Mouse (Mus musculus): ENCODE results near the gene Kcnmb4.

The Kcnmb4 gene

DNA sequence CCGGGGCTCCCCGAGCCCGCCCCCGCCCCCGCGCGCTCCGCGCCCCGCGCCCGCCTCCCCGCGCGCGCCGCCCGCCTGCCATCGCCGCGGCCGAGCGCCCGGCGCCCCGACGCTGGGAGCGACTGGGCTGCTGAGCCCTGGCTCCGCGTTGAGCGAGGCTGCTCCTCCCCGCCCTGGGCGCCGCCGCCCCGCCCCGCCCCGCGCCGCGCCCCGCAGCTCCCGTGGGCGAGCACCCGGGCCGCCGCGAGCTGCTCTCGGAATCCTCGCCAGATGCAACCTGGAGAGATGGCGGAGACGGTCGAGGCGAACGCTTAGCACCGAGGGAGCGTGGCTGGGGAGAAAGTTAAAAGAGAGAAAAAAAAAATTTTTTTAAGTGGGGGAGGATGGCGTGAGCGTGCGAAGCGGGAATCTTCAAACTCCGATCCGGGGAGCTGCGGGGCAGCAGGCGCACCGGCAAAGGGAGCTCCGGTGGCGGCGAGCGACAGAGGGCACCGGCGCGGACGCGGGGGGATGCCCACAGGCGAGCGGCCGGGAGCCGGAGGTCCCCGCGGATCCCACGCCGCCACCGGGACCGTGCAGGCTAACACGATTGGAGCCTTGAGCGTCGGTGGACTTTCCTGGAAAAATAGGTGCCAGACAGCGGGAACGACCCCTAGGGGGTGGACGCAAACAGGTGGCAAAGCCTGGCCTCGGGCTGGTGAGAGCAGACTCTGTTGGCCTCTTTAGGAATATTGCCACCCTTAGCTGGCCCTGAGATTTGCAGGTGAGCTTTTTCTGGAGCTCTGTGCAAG is at the start of gene Kcnmb4:
Kcnmb4 (minus strand) TSS at position 120 of the 791 bp plus-strand sequence.
- DNase-seq (ENCODE audit: low read depth) = peak; percentile 67

GRCm38 (mm10) chr10:116519588-116519987 is 45.9 kb upstream of the Kcnmb4 start:
- no peak for DNase-seq (ENCODE audit: low read depth)

GRCm38 (mm10) chr10:116515590-116515989 is 41.9 kb upstream of the Kcnmb4 start:
- no peak for DNase-seq (ENCODE audit: low read depth)

- no peak for DNase-seq (ENCODE audit: low read depth)
Measured at GRCm38 (mm10) chr10:116515158-116515557, 41.5 kb upstream of the Kcnmb4 start.

DNA sequence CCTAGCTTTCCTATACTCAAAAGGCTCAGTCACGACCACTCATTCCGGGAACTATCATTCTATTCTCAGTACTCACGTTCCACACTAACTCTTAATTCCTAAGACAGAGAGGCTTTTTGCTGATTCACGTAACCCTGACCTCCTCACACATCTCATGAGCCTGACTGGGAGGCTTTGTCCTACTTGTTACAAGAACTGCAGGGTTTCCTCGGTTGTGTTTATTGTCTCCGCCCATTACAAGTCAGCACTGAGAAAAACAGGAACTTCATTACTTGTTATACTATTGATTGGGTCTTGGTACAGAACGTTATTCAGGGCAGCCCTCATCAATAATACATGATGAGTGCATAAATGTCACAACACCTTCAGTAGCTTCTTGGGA is 39.6 kb upstream of the Kcnmb4 start:
- DNase-seq (ENCODE audit: low read depth) = no peak

DNA sequence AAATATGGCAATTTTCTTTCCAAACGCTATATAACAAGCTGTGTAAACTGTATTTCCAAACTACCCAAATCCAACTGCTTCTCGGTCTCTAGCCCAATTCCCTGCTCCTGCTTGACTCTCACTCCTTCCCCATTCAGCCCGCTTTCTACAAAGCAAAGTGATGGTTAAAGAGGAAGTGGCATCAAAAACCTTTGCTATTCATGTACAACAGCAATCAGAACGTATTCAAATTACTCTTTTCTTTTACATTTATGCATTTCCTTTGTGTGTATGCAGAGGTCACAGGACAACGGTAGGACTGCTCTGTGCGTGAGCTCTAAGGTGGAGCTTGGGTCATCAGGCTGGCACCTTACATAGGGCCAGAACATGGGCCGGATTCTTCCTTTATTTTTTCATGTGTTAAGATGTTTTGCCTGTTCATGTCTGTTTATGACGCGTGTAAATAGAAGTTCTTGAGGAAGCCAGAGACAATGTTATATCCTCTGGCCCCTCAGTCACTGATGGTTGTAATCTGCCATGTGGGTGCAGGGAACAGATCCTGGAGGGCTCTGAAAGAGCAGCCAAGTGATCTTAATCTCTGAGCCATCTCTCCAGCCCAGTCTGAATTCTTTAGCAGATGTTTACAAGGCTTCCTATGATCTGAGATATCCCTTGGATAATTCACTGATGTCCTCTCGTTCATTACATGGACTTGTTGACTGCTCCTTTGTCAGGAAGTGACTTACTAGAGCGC is 39.0 kb upstream of the Kcnmb4 start:
- peak; percentile 20 for DNase-seq (ENCODE audit: low read depth)

DNA sequence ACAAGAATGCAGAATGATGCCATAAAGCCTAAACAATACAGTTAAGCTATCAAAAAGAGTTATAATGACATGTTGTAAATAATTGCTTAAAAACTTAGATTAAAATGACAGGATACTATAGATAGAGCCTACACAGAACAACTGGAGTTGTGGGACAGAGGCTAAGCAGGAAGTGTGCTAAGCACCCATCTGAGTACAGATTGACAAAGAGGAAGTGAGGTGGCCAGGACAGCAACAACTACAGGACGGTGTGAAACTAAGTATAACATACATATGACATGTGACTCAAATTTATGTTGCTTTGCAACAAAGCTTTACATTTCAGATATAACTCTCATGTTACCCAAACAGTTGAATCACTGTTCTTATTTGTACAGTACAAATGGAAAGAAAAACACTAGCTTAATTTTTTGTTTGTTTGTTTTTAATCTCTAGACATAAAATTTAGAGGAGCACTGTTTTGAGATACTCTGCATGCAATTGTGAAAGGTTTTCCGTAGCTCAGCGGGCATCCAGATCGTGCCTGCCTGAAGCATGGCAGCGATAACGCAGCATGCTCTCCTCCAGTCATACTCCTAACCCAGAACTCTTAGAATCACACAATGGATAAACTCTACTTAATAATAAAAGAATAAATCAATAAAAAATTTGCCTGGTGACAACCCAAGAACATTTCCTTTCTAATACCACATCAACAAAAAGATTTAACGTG is 31.8 kb upstream of the Kcnmb4 start:
- no peak for DNase-seq (ENCODE audit: low read depth)

- no peak for DNase-seq (ENCODE audit: low read depth)
Measured at GRCm38 (mm10) chr10:116492768-116493167, 19.1 kb upstream of the Kcnmb4 start.

- no peak for DNase-seq (ENCODE audit: low read depth)
Measured at GRCm38 (mm10) chr10:116486895-116487747, 13.4 kb upstream of the Kcnmb4 start.

DNA sequence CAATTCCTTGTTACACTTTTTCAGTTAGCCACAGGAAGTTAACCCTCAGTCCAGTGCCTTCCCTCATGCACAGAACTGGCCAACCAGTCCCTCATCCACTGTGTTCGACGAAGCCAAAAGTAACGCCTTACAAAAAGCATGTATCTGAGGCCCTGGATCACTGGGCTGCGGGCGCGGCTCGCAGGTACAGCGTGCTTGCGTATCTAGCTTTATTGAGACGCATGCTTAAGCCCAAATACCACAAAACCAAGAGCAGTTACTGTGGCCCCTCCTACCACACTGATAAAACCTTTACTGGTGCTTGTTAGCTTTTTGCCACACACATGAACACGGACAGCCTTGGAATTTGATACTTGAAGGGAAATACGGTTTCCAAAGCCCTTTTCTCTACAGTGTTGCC is 8.2 kb upstream of the Kcnmb4 start:
- DNase-seq (ENCODE audit: low read depth) = no peak

DNA sequence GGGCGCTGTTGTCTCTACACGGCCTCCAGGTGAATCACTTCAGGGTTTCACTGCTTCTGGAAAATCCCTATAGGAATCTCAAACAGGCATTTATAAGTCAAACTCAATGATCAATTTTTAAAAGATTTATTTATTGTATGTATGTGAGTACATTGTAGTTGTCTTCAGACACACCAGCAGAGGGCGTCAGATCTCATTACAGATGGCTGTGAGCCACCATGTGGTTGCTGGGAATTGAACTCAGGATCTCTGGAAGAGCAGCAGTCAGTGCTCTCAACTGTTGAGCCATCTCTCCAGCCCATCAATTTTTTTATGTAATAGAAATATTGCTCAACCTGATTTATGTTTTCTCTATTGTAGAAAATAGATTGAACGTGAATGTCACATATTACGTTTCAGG is 7.3 kb upstream of the Kcnmb4 start:
- DNase-seq (ENCODE audit: low read depth) = no peak

GRCm38 (mm10) chr10:116476559-116476958 is 2.9 kb upstream of the Kcnmb4 start:
- no peak for DNase-seq (ENCODE audit: low read depth)

- DNase-seq (ENCODE audit: low read depth) = no peak
Measured at GRCm38 (mm10) chr10:116475725-116476124, 2.0 kb upstream of the Kcnmb4 start.

- DNase-seq (ENCODE audit: low read depth) = peak; percentile 85
Measured at GRCm38 (mm10) chr10:116473071-116473758, 463 bp downstream of the Kcnmb4 start.

DNA sequence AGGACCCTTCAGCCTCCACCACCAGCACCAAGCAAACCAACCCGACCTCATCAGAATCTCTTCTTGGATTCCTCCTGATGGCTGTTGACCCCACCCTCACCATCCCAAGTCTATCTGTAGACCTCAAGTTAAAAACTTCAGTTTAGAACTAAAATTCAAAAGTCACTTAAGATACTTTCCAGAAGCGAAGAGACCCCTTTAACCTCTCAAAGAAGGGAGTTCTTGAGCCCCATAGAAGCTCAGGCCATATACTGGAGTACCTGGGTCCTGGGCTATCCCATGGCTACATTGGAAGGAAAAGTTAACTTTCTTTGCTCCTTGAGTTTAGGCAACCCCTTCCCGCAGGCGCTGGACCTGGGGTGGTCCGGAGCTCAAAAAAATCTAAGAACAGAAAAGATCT is 1.1 kb downstream of the Kcnmb4 start:
- no peak for DNase-seq (ENCODE audit: low read depth)

DNA sequence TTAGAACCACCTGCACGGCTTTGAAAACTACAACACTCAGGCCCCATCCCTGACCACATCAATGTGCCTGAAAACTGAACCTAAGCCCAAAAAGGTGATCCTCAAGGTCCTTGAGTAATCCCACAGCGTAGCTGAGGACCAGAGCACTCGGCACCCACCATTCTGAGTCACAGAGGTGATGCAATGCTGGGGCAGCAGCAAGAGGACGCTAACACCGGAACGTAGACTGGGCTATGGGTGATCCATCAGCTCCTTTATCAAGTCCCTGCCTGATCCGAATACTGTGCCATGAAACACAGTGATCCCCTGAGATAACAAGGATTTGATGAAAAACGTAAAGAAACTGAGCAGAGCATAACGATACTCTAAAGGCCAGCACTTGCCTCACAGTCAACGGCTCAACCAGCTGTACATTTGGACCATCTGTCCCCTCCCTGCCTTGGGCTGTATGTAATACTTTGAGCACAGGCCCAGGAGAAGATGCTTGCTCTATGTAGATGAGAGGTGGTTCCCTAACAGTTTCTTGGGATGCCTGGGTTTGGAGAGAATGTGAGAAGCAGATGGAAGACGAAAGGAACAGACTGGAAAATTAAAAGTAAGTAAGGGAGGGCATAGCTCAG is 3.3 kb downstream of the Kcnmb4 start:
- no peak for DNase-seq (ENCODE audit: low read depth)

- no peak for DNase-seq (ENCODE audit: low read depth)
Measured at GRCm38 (mm10) chr10:116468094-116468493, 5.6 kb downstream of the Kcnmb4 start.

- DNase-seq (ENCODE audit: low read depth) = peak; percentile 62
Measured at GRCm38 (mm10) chr10:116463753-116464345, 9.8 kb downstream of the Kcnmb4 start.

DNA sequence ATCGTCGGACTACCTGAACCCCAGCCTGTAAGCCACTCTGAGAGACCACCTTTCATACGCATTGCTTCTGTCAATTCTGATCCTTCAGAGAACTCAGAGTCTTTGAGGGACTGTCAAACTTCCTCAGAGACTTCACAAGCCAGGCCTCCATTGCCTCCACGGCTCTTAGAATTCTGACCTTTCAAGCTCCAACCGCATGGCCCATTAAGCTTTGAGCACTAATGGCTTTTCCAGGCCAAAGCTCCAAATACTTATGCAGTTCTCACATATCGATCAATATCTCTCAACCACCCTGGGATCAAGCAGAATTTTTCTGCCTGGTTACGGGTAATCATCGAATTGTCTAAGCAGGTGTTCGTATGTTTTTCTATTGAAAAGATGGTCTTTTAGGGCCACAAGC is 12.2 kb downstream of the Kcnmb4 start:
- no peak for DNase-seq (ENCODE audit: low read depth)

DNA sequence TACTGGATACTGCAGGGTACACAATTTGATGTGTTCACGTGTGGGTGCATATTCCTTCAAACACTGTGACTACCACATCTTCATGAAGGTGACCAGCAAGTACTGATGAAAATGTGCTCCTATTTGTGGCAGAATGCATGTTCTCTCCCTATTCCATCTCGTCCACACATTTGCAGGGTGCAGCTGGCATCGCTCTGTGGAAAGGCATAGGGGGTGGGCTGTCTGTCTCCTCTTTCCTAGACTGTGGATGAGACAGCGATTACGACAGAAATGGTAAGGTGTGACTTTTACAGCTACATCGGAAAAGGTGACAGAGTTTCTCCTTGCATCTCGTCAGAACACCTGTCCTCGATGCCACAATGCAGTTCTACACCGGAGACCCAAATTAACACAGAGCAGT is 14.9 kb downstream of the Kcnmb4 start:
- DNase-seq (ENCODE audit: low read depth) = no peak

Measured in naive thymus-derived CD4-positive, alpha-beta T cell, adult 2 months (primary cell).